Mouse (Mus musculus) B cell, adult (primary cell): ENCODE measurements around the gene Pglyrp1. TPM values are rescaled to one million over a fixed set of nuclear protein-coding genes. Genes with fewer than 3 reads are reported as not detected.

Experiments
- total RNA-seq: library from RNA; stranded (reverse); gene quantifications from 4 replicates; pipeline ENCODE4 v1.2.4, GENCODE M21; 2023; ENCODE audit not compliant: inconsistent age

Gene Pglyrp1
- 20.5 to 23.4 TPM (median 22.0 TPM) in 4 replicates for total RNA-seq

GRCm38 (mm10) chr7:18871031-18871430, at the start of gene Pglyrp1:
Gene Pglyrp1 (plus strand): TSS chr7:18871331.

DNA sequence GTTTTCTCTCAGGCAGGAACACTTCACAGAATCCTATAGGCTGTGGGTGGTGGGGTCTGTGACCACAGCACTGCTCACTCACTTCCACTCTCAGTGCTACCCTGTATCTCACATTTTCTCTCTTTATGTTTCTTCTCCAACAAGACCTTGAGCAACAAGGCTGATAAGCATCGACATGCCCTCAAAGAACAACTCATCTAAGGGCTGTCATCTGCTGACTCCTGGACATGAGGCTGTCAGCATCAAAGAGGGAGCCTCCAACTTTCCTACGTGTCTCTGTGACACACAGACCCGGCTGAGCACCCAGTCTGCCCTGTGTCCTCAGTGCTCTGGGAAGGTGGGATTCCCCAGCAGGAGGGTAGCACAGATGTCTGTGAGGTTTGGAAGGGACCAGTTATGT, 49.6 kb upstream of the Pglyrp1 start, which contains the start of gene Psg17:
Psg17 (minus strand) TSS at position 101 of the 400 bp plus-strand sequence.

DNA sequence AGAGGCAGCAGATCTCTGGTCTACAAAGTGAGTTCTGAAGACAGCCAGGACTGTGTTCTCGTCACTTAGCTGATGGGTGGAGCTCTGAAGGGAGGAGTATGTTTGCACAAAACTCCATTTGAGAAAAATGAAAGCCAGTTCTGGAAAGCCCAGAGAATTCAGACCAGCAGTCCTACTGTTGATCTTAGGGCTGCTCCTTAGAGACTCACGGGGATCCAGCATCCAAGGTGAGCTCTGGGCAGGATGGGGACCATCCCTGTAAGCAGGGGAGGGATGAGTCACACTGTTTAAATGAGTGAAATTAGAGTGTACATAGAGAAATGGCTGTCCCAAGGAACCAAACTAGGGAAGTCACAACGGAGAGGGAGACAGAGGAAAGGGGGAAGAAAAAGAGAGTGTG, 31.3 kb upstream of the Pglyrp1 start, which contains the start of gene Mill2:
Mill2 (plus strand) TSS at position 102 of the 400 bp plus-strand sequence.

GRCm38 (mm10) chr7:18910241-18910831, 39.2 kb downstream of the Pglyrp1 start, which contains the start of gene Ccdc61:
Gene Ccdc61 (minus strand): TSS chr7:18910415.

GRCm38 (mm10) chr7:18925162-18925938, 54.2 kb downstream of the Pglyrp1 start, which contains the start of gene Nova2:
Gene Nova2 (plus strand): TSS chr7:18925888.

Other genes starting within 250 kb of the Pglyrp1 start
- not detected in 4 replicates for gene Psg21, start 214.6 kb upstream of the Pglyrp1 start, total RNA-seq
- not detected in 4 replicates for gene Psg20, start 185.1 kb upstream of the Pglyrp1 start, total RNA-seq
- gene Psg22, start 153.2 kb upstream of the Pglyrp1 start, total RNA-seq, result not detected in 4 replicates
- not detected in 4 replicates for gene Psg19, start 72.8 kb upstream of the Pglyrp1 start, total RNA-seq
- not detected in 4 replicates for gene Psg17, start 49.7 kb upstream of the Pglyrp1 start, total RNA-seq
- gene Mill2, start 31.4 kb upstream of the Pglyrp1 start, total RNA-seq, result not detected in 4 replicates
- gene Ccdc61, start 39.1 kb downstream of the Pglyrp1 start, total RNA-seq, result 17.6 to 25.4 TPM (median 23.2 TPM) in 4 replicates
- not detected in 4 replicates for gene Nova2, start 54.6 kb downstream of the Pglyrp1 start, total RNA-seq
- gene Nanos2, start 116.1 kb downstream of the Pglyrp1 start, total RNA-seq, result not detected in 4 replicates
- gene Mypop, start 119.9 kb downstream of the Pglyrp1 start, total RNA-seq, result 1.2 to 2.0 TPM (median 1.5 TPM) in 4 replicates
- 28.5 to 35.3 TPM (median 33.8 TPM) in 4 replicates for gene Irf2bp1, start 132.7 kb downstream of the Pglyrp1 start, total RNA-seq
- not detected in 4 replicates for gene Foxa3, start 152.2 kb downstream of the Pglyrp1 start, total RNA-seq
- 99.2 to 117 TPM (median 107 TPM) in 4 replicates for gene Sympk, start 153.0 kb downstream of the Pglyrp1 start, total RNA-seq
- 1.00 TPM in 1 of 4 replicates, not detected in the others for gene Rsph6a, start 183.4 kb downstream of the Pglyrp1 start, total RNA-seq
- 19.7 to 23.8 TPM (median 21.4 TPM) in 4 replicates for gene Dmwd, start 204.9 kb downstream of the Pglyrp1 start, total RNA-seq
- 15.9 to 23.2 TPM (median 19.0 TPM) in 4 replicates for gene Dmpk, start 212.5 kb downstream of the Pglyrp1 start, total RNA-seq
- 0.21 to 0.51 TPM (median 0.34 TPM) in 4 replicates for gene Six5, start 223.3 kb downstream of the Pglyrp1 start, total RNA-seq
- gene Gm4969, start 247.0 kb downstream of the Pglyrp1 start, total RNA-seq, result 0.12 TPM in 1 of 4 replicates, not detected in the others
- 25.7 to 28.5 TPM (median 26.6 TPM) in 4 replicates for gene Fbxo46, start 248.5 kb downstream of the Pglyrp1 start, total RNA-seq